Mouse (Mus musculus) granulocyte monocyte progenitor cell, adult 5-6 weeks (primary cell): ENCODE results near the gene Fbln2. TPM values are rescaled to one million over a fixed set of nuclear protein-coding genes. Genes with fewer than 3 reads are reported as not detected.

Experiments used
- ATAC-seq: replicated peaks from 2 replicates; pipeline ENCODE4 v1.8.0; 2016; ENCODE audit warnings: mild to moderate bottlenecking, moderate TSS enrichment, inconsistent platforms; ENCODE audit not compliant: poor library complexity, severe bottlenecking
- total RNA-seq, 2 experiments: library from RNA; stranded (forward) in 1 of 2; stranded (reverse) in 1 of 2; fragments of 200-712, 200-1000 nt in 1 of 2; fragments of >200 nt in 1 of 2; fragmentation: Nextera tagmentation in 1 of 2; gene quantifications; 2 replicates each; pipeline ENCODE4 v1.2.3; 2014 to 2017

Fbln2 gene
- total RNA-seq, 2 experiments from 2014 or later, result not detected

GRCm38 (mm10) chr6:91224939-91225338 is 12.7 kb downstream of the Fbln2 start:
- ATAC-seq, result no peak

- no peak for ATAC-seq
These were observed 13.1 kb downstream of the Fbln2 start for GRCm38 (mm10) chr6:91225346-91225745.

- ATAC-seq, result no peak
These were observed 13.8 kb downstream of the Fbln2 start for GRCm38 (mm10) chr6:91226058-91226457.

GRCm38 (mm10) chr6:91228980-91229379 is 16.7 kb downstream of the Fbln2 start:
- ATAC-seq, result no peak

GRCm38 (mm10) chr6:91231000-91231399 is 18.7 kb downstream of the Fbln2 start:
- no peak for ATAC-seq

GRCm38 (mm10) chr6:91231523-91231922 is 19.3 kb downstream of the Fbln2 start:
- no peak for ATAC-seq

- ATAC-seq, result no peak
These were observed 20.8 kb downstream of the Fbln2 start for GRCm38 (mm10) chr6:91233011-91233410.

GRCm38 (mm10) chr6:91233424-91234015 is 21.3 kb downstream of the Fbln2 start:
- no peak for ATAC-seq

- no peak for ATAC-seq
These were observed 23.8 kb downstream of the Fbln2 start for GRCm38 (mm10) chr6:91236006-91236405.

- ATAC-seq, result no peak
These were observed 24.2 kb downstream of the Fbln2 start for GRCm38 (mm10) chr6:91236429-91236828.

GRCm38 (mm10) chr6:91237273-91237672 is 25.0 kb downstream of the Fbln2 start:
- no peak; the same call in 1 of the 2 replicates for ATAC-seq

GRCm38 (mm10) chr6:91240537-91240936 is 28.3 kb downstream of the Fbln2 start:
- ATAC-seq, result no peak

GRCm38 (mm10) chr6:91240964-91241363 is 28.7 kb downstream of the Fbln2 start:
- no peak for ATAC-seq

GRCm38 (mm10) chr6:91243395-91243794 is 31.1 kb downstream of the Fbln2 start:
- no peak for ATAC-seq

GRCm38 (mm10) chr6:91244331-91244730 is 32.1 kb downstream of the Fbln2 start:
- no peak for ATAC-seq

- ATAC-seq, result no peak
These were observed 33.1 kb downstream of the Fbln2 start for GRCm38 (mm10) chr6:91245331-91245730.

- peak; percentile 76 for ATAC-seq
These were observed 35.1 kb downstream of the Fbln2 start for GRCm38 (mm10) chr6:91247343-91247742.

GRCm38 (mm10) chr6:91248627-91249026 is 36.4 kb downstream of the Fbln2 start:
- peak; percentile 27; the same call in 1 of the 2 replicates for ATAC-seq

- ATAC-seq, result no peak
These were observed 37.5 kb downstream of the Fbln2 start for GRCm38 (mm10) chr6:91249797-91250196.

- no peak for ATAC-seq
These were observed 47.3 kb downstream of the Fbln2 start for GRCm38 (mm10) chr6:91259440-91260120.

- no peak for ATAC-seq
These were observed 48.2 kb downstream of the Fbln2 start for GRCm38 (mm10) chr6:91260347-91260986.

- no peak for ATAC-seq
These were observed 48.7 kb downstream of the Fbln2 start for GRCm38 (mm10) chr6:91260987-91261367.
